Mouse (Mus musculus) erythroblast, embryonic 14.5 days (primary cell): ENCODE data around the gene Dap.

Experiments used
- GATA1 ChIP-seq: IDR thresholded peaks from 2 replicates; pipeline ENCODE4 v1.6.1; 2012; ENCODE audit warnings: low read length, inconsistent platforms, mixed read lengths
- TAL1 ChIP-seq: IDR thresholded peaks from 3 replicates; pipeline ENCODE4 v1.6.1; 2012; ENCODE audit warnings: low read length, inconsistent platforms, mixed read lengths

GRCm38 (mm10) chr15:31258029-31258692 is 34.0 kb downstream of the Dap start:
- TF ChIP-seq GATA1 (no peak), TAL1 (no peak)
